Mouse (Mus musculus) myocyte (in vitro differentiated cells): Measurements from ENCODE around the gene Rab8a.

ENCODE experiments used
- CEBPB ChIP-seq: IDR thresholded peaks from 2 replicates; pipeline ENCODE4 v1.6.1; 2011; ENCODE audit warnings: mild to moderate bottlenecking, moderate library complexity; ENCODE audit not compliant: poor library complexity, insufficient read depth, severe bottlenecking
- E2F4 ChIP-seq: IDR thresholded peaks from one replicate; pipeline ENCODE4 v1.6.1; 2011; ENCODE audit warnings: mild to moderate bottlenecking, control low read depth, moderate library complexity; ENCODE audit not compliant: insufficient read depth
- MAX ChIP-seq: IDR thresholded peaks from one replicate; pipeline ENCODE4 v1.6.1; 2011; ENCODE audit warnings: low read depth, mild to moderate bottlenecking, control low read depth
- MYOD1 ChIP-seq, 3 experiments: IDR thresholded peaks; one replicate each; pipeline ENCODE4 v1.6.1; 2011; ENCODE audit warnings: control low read depth in 2 of 3, low read depth in 2 of 3, mild to moderate bottlenecking in 2 of 3, moderate library complexity in 1 of 3; ENCODE audit not compliant: insufficient read length in 2 of 3, control insufficient read depth in 1 of 3
- POLR2A ChIP-seq: IDR thresholded peaks from one replicate; pipeline ENCODE4 v1.6.1; 2011; ENCODE audit warnings: low read depth, mild to moderate bottlenecking, control low read depth, moderate library complexity; ENCODE audit not compliant: insufficient read length
- POLR2AphosphoS2 ChIP-seq: IDR thresholded peaks from one replicate; pipeline ENCODE4 v1.6.1; 2011; ENCODE audit warnings: low read depth, control low read depth; ENCODE audit not compliant: insufficient read length
- REST ChIP-seq: IDR thresholded peaks from one replicate; pipeline ENCODE4 v1.6.1; 2011; ENCODE audit warnings: mild to moderate bottlenecking, control low read depth, moderate library complexity; ENCODE audit not compliant: insufficient read depth, insufficient read length
- TCF12 ChIP-seq: IDR thresholded peaks from one replicate; pipeline ENCODE4 v1.6.1; 2011; ENCODE audit warnings: mild to moderate bottlenecking, control low read depth; ENCODE audit not compliant: poor library complexity, insufficient read depth, severe bottlenecking
- TCF3 ChIP-seq: IDR thresholded peaks from one replicate; pipeline ENCODE4 v1.6.1; 2011; ENCODE audit warnings: low read depth, control low read depth; ENCODE audit not compliant: insufficient read length
- USF1 ChIP-seq: IDR thresholded peaks from one replicate; pipeline ENCODE4 v1.6.1; 2011; ENCODE audit warnings: low read depth, mild to moderate bottlenecking, control low read depth, moderate library complexity

GRCm38 (mm10) chr8:72136302-72136978 lies 24.6 kb upstream of the Rab8a start:
- TF ChIP-seq POLR2A (peak; percentile 10), CEBPB (no peak), USF1 (no peak), MYOD1 (IDR thresholded peaks at IDR 0.05; ENCODE audit: control insufficient read depth in 1 of 3, insufficient read length in 2 of 3, low read depth in 2 of 3) (peak in 1 of 3 experiments; percentile 24), TCF12 (peak; percentile 39), E2F4 (no peak), REST (no peak), TCF3 (no peak), POLR2AphosphoS2 (peak; percentile 21), MAX (no peak)
